Mouse (Mus musculus) left cerebral cortex, adult 9 months (tissue): ENCODE measurements at regions not wholly inside any gene's neighbourhood (a gene's known extent, or its start where the extent isn't known, plus 50 kb on each side); places are given as distances from the start of the nearest gene placed in this dataset.
A peak's percentile ranks its signal among the peaks of the same experiment; 100 is the strongest.

Experiments
- DNase-seq, 2 experiments: peaks; one replicate each; pipeline ENCODE4 v3.0.0; 2022; ENCODE audit warnings: low spot score in 2 of 2

GRCm38 (mm10) chr13:79057424-79057823, 857.9 kb upstream of the Nr2f1 start:
- DNase-seq = peak in 1 of 2 experiments; percentile 6

- DNase-seq = no peak
Observed at GRCm38 (mm10) chr13:79054481-79054880, 854.9 kb upstream of the Nr2f1 start.

- no peak for DNase-seq
Observed at GRCm38 (mm10) chr13:79053428-79053827, 853.9 kb upstream of the Nr2f1 start.

- no peak for DNase-seq
Observed at GRCm38 (mm10) chr13:79047240-79047639, 847.7 kb upstream of the Nr2f1 start.

- no peak for DNase-seq
Observed at GRCm38 (mm10) chr13:79044657-79045056, 845.1 kb upstream of the Nr2f1 start.

- DNase-seq = no peak
Observed at GRCm38 (mm10) chr13:79037883-79038282, 838.3 kb upstream of the Nr2f1 start.

- no peak for DNase-seq
Observed at GRCm38 (mm10) chr13:79035276-79035675, 835.7 kb upstream of the Nr2f1 start.

- no peak for DNase-seq
Observed at GRCm38 (mm10) chr13:79029974-79030373, 830.4 kb upstream of the Nr2f1 start.

- peak in 1 of 2 experiments; percentile 33 for DNase-seq
Observed at GRCm38 (mm10) chr13:79027877-79028760, 828.6 kb upstream of the Nr2f1 start.

- DNase-seq = no peak
Observed at GRCm38 (mm10) chr13:79025645-79026044, 826.1 kb upstream of the Nr2f1 start.

GRCm38 (mm10) chr13:79018051-79018450, 818.5 kb upstream of the Nr2f1 start:
- DNase-seq = no peak

- DNase-seq = no peak
Observed at GRCm38 (mm10) chr13:79003313-79003712, 803.8 kb upstream of the Nr2f1 start.

- DNase-seq = peak in 1 of 2 experiments; percentile 0
Observed at GRCm38 (mm10) chr13:78998855-78999254, 799.3 kb upstream of the Nr2f1 start.

- DNase-seq = no peak
Observed at GRCm38 (mm10) chr13:78992326-78992725, 792.8 kb upstream of the Nr2f1 start.

- no peak for DNase-seq
Observed at GRCm38 (mm10) chr13:78985921-78986320, 786.4 kb upstream of the Nr2f1 start.

- DNase-seq = no peak
Observed at GRCm38 (mm10) chr13:78977224-78977780, 777.7 kb upstream of the Nr2f1 start.

GRCm38 (mm10) chr13:78938351-78938741, 738.8 kb upstream of the Nr2f1 start:
- DNase-seq = no peak

- no peak for DNase-seq
Observed at GRCm38 (mm10) chr13:78937389-78938350, 738.1 kb upstream of the Nr2f1 start.

- DNase-seq = no peak
Observed at GRCm38 (mm10) chr13:78935990-78936650, 736.6 kb upstream of the Nr2f1 start.

- no peak for DNase-seq
Observed at GRCm38 (mm10) chr13:78928347-78928746, 728.8 kb upstream of the Nr2f1 start.

- DNase-seq = no peak
Observed at GRCm38 (mm10) chr13:78920802-78921201, 721.2 kb upstream of the Nr2f1 start.
